Mouse (Mus musculus): ENCODE results near the gene Rpain.

Rpain gene

DNA sequence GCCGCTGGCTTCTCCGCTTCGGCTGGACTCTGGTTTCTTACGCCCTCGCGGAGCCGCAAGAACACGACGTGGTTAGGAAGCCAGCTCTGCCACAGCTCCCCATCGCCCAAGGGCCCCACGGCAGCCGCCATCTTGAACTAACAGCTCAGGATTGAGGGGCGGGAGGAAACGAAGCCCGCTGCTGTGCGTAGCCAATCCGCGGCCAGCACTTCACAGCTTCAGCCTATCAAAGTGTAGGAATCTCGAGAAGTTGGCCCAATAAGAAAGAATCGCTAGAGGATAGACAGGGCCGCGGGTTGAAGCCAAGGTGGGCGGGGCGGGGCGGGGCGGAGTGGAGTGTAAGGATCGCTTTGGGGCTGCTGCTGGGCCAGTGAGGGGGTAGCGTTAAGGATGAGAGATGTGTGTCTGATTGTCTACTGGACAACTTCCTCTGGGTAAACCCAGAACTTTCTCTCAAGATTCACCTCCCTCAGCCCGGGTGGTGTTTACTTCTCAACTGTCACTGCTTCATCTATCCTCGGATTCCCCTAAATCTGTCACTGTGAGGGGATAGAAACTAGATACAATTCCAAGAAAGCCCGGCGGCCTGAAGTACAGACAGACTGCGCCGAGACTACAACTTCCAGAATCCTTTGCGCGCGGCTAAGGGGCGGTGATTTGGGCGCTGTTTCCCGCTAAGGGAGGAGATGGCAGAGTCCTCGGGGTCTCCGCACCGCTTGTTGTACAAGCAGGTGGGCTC is at the start of gene Rpain, which contains the start of gene Nup88:
Gene Rpain, plus strand, starts transcription at position 393 of the 739 bp plus-strand sequence.
Gene Nup88, minus strand, starts transcription at position 153 of the 739 bp plus-strand sequence.
- peak; percentile 98 for DNase-seq (ENCODE audit: low read depth, low spot score)

DNA sequence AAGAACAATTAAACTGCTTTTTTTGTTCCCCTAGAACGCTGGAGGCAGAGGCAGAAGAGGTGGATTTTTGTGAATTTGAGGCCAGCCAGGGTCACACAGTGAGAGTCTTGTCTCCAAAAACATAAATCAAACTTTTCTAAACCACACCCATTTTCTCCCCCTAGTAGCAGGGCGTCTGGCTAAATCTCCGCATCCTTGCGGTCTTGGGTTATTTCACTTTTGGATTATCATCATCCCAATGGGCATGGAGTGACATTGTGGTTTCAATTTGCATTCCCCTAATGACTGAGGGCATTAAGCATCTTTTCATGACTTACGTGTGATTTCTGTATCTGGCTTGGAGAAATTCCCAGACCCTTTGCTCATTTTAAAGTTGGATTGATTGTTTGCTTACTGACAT is 38.6 kb upstream of the Rpain start:
- no peak for DNase-seq (ENCODE audit: low read depth, low spot score)

DNA sequence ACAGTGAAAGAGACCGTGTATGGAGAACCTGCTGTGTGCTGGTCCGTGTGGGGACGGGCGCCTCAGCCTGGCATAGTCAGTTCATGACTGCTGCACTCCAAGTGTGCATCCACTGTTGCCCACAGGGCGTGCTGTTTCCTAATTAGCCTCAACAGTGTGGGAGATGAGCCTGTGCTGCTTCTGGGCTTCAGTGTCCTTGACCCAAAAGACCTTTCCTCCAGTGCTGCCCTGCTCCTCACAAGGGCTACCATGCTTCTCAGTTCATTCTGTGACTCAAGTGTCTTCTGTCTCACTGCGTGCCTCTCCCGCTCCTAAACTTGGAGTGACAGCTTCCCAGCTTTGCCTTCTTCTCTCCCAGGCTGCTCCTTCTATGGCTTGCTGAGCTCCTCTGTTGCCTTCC is 34.7 kb upstream of the Rpain start:
- DNase-seq (ENCODE audit: low read depth, low spot score) = no peak

DNA sequence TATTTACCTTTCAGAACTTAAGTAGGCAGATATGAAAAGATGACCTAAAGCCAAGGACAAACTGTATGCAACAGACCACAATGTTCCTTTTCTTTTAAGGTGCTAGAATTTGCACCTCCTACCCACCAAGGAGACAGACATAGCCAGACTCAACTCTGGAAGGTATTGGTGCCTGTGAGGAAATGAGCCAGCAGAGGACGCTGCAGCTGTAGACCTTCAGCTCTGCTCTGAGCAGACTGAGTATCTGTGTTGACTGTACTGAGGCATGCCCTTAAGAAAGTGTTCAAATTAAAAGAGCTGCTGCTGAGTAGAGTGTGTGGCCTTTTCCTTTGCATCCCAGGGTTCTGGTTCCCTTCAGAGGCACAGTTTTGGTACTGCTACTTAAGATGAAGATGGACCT is 27.4 kb upstream of the Rpain start:
- no peak for DNase-seq (ENCODE audit: low read depth, low spot score)

DNA sequence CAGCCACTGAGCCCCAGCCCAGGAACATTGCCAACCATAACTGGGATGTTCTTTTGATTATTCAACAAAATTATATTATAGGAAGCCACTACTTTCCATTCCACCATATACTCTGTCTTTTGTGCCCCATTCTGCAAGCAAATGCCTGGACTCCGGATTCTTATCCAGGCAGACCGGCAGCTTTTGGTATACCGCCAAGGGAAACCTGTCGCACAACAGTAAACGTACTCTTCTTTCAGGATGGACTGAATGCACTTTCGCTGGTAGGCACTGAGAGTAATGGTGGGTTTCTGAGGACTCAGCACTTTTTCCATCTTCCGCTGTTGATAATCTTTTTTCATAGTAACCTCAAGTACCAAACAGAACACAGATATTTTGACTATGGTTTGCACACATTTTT is 26.4 kb upstream of the Rpain start:
- no peak for DNase-seq (ENCODE audit: low read depth, low spot score)

DNA sequence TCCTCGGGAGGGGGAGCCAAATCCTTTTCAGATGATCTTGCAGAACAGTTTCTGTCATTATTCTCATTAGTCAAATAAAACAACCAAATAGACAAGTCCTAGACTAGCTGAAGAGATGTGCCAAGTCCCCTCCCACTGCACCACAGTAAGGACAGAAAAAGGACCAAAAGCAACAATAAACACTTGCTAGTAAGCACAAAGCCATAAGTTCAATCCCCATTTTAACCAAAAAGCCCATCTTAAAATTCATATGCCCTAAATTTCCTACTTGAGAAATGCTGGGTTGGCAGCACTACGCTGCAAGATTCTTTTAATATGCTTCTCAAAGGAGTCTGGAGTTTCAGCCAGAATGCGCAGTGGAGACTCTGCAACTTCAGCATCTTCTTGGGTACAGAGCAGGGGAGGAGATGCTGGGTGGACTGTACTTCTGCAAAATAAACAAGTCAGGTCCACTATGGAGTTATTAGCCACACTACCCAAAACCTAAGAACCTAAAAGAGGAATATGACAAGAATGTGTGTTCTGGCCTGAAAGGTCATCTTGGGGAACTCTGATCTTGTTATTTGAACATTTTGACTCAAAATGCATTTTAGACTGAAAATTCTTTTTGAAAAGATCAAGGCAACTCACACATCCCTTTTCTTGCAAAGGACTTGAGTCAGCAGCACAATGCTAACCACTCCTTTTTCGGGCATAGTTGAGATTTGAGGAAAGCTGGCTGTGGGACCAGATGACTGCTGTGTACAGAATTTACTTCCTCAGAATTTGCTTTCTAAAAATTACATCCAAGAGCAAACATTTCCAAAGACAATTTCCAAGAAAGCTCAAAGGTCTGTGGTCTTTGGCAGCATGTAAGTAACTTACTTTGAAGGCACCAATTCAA is 24.8 kb upstream of the Rpain start:
- DNase-seq (ENCODE audit: low read depth, low spot score) = no peak

DNA sequence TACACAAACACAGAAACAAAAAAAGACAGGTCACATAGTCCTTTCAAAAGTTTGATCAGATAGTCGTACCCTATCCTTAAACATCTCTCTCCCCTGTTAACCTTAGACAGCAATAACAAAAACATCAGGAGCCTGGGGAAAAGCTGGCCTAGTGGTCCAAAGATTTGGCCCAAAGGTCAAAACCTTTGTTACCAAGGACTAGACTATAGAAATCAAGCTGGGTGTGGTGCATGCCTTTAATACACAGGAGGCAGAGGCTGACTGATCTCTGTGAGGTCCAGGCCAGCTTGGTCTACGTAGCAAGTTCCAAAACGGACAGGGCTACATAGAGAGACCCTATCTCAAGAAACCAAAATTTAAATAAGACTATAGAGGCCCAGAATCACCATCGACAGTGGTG is 15.3 kb upstream of the Rpain start:
- no peak for DNase-seq (ENCODE audit: low read depth, low spot score)

DNA sequence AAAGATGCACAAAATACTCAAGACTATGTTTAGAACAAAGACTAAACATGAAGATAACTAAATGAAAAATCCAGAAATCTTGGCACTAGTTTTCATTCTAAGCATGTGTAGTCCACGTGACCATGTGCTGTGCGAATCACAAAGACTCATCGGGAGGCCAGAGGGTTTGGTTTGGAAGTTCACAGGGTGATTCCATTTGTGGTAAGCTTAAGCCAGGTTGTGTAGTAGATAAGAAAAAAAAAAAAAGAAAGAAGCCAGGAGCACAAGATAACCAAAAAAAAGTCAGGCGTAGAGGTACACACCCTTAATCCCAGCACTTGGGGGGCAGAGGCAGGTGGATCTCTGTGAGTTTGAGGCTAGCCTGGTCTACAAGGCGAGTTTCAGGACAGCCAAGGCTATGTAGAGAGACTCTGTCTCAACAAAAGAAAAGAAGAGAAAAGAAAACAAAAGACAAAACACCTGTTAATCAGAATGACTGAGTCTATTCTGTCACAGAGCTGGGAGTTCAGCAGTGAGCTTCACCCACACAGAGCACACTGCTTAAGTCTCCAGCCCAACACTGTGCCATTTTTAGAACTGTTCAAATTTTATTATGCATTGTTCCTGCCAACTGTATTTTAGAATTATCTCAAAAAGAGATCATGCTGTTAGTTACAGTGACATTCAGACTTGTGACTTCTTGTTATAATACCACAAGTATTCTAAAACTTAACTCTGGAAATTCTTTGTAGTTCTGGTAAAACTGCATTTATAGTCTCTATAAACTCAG is 9.0 kb upstream of the Rpain start:
- no peak for DNase-seq (ENCODE audit: low read depth, low spot score)

DNA sequence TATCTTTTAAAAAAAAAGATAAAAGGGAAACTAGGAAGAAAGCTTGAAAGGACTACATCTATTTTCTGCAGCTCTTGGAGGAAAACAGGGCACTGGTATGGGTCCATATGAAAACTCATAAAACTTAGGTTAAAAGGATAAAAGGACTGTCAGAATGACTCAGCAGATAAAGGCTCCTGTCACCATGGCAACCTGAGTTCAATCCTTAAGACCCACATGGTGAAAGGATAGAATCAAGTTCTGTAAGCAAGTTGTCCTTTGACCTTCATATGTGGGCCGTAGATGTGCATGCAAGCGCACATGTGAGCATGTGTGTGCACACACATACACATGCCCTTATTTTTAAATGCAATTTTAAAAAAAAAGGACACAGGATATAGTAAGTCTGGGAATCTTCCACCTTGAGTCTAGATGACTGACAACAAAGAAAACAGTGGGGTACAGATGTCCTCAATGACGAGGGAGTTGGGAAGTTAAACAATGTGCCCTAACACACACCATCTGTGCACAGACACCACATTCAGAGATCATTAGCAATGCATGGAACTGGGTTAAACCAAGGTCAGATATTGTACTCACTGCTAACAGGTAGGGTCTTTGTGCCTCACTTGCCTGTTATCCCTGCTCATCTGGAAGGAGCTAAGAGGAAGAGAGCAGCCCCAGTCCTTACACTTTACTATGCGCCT is 5.6 kb upstream of the Rpain start:
- DNase-seq (ENCODE audit: low read depth, low spot score) = no peak

DNA sequence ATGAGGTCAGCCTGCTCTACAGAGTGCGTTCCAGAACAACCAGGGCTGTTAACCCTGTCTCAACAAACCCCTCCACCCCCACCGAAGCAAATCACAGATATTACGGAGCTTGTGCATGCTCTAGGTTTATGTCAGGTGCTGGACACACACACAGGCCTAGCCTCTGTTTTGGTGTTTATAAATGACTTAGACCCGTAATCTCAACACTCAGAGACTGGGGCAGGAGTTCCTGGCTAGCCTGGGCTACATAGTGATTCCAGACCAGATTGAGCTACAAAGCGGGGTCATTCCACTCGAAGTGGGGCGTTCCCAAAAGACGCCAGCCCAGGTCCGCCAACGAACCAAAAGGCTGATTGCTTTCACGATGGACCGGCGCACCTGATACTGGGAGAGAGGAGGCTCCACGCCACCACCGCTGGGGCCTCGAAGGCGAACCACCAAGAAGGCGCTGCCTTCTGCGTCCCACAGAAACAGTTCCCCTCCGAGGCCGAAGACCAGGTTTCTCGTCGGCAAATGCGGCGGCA is 680 bp upstream of the Rpain start:
- DNase-seq (ENCODE audit: low read depth, low spot score) = no peak

DNA sequence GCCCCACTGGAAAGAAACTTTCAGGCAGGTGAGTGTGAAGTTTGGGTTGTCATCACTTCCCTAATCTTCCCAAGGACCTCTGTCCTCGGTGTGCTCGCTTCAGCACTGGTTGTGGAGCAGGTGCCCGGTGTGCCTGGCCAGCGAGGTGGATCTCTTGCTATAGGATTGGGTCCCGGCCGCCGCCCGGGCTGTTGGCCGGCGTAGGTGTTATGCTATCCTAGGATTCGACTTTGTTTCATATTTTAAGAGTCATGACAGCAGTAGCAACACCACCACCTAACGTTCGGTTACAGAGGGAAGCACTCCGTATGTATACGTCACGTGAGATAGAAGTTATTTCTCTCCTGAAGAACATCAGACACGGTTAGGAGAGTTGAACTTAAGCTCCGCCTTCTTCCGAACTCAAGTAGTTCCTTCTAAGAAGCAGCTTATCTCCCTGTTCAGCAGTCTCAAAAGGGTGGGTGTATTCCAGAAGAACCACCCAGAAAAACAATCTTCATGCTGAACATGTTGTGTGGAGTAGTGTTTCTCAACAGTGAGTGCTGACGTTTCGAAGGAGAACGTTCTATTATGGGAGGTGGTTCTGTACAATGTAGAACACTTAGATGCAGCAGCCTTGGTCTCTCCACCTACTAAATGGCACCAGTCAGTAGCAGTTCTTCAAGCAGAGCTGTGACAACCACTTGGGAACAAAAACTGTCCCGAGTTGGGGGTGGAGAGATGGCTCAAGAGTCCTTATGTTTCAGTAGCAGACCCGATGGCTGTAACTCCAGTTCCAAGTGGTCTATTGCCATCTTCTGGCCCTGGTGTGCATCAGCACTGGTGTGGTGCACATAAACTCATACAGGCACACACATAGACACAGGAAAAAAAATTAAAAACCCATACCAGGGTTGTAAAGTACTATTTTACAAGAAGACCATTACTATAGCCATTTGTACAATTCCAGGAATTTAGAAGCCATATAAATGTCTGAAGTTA is 837 bp downstream of the Rpain start:
- DNase-seq (ENCODE audit: low read depth, low spot score) = peak; percentile 78

DNA sequence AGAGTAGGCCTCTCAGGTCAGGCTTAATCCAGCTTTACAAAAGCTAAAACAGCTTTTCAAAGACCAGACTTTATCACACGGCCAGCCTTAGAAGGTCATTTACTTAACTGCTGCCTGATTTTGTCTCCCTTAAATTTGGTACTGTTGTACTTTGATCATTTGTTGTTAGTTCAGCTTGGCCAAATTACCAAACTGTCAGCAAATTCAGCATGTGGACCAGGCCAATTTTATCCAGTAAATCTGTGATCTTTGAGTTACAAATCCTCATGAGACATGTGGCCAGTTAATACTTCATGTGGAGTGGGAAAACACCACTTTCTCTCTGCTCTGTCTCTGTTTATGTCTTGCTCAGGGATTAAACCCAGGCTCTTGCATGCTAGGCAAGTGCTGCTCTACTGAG is 2.6 kb downstream of the Rpain start:
- DNase-seq (ENCODE audit: low read depth, low spot score) = no peak

DNA sequence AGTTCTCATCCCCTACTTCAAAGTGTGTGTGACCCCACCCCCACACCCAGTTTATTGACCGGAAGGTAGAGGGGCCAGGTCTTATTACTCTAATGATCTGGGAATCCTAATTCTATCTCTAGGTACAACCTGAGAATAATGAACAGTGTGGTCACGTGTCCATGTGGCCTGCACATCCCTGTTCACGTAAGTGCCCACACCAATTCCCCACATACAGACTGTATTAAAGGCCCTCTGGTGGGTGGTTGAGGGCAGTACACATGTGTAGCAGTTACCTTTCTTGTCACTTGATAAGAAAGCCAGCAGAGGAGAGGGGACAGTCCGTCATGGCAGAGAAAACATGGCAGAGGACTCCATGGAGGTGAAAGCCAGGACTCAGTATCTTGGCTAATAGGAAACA is 3.9 kb downstream of the Rpain start:
- DNase-seq (ENCODE audit: low read depth, low spot score) = peak; percentile 21

DNA sequence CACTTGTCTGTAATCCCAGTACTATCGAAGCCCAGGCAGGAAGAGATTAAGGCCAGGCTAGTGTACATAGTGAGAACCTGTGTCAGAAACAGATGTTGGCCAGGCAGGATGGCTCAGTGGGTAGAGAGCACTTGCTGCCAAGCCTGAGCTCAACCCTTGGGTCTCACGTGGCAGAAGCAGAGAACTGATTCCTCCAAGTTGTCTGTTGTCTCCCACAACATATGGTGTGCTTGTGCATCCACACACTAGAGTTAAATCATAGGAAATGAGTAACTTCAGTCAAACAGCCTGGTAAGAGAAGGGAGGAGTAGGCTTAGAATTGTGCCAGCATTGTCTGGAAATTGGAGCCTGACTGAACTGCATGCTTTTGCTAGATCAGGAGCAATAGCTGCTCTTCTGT is 5.2 kb downstream of the Rpain start:
- no peak for DNase-seq (ENCODE audit: low read depth, low spot score)

DNA sequence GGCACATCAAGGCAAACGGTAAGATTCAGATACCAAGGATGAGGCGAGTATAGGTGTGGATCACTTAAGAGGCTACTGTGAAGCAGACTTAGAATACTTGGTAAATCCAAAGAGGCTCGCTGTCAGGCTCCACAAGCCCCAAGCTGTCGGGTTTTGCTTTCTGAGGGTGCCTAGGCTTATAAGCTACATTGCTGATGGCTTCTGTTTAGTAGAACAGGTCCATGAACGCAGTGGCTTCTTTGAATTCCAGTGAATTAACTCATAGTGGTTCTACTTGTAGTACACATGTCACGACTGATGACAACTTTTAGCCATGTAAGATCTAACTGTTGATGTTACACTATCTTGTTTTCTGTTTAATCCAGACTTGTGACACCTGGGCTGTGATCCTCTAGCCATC is 7.3 kb downstream of the Rpain start:
- no peak for DNase-seq (ENCODE audit: low read depth, low spot score)

DNA sequence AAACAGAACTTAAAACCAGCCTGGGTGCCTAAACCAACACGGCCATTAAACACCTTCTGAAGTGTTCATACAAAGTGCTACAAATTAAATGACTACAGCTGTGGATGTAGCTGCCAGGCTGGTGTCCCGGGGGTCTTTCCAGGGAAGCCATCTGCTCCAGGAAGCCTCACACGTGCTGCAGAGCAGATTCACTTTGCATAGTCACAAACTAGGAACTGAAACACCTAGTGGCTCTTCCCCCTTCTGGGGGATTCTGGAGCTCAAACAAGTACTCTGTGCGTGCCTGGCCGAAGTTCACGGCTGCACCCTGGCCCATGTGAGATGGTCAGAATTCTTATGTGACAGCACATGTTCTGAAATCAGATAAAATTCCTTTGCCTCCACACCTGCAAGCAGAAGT is 10.2 kb downstream of the Rpain start:
- no peak for DNase-seq (ENCODE audit: low read depth, low spot score)

DNA sequence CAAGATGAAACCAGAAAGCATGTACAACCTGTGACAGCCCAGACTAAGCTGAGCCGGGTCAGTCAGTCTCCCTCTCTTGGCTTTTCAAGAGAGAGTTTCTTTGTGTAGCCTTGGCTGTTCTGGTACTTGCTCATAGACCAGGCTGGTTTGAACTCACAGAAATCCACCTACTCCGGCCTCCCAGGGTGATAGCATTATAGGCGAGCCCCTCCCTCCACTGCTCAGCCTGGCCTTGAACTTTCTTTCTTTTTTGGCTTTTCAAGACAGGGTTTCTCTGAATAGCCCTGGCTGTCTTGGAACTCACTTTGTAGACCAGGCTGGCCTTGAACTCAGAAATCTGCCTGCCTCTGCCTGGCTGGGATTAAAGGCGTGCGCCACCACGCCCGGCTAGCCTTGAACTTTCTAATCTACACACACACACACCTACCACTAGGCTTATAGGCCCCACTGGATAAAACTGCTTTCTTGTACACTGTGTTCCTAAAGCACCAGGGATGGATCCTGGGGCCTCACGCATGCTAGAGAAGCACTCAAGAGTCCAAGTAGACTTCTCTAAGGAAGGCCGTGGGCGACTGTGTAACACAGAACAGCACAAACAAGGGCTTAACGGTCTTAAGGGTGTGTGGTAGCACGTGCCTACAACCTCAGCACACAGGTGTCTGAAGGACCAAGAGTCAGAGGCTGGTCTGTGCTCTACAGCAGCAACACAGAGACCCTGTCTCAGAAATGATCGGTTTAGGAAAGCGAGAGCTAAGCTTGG is 10.9 kb downstream of the Rpain start:
- no peak for DNase-seq (ENCODE audit: low read depth, low spot score)

DNA sequence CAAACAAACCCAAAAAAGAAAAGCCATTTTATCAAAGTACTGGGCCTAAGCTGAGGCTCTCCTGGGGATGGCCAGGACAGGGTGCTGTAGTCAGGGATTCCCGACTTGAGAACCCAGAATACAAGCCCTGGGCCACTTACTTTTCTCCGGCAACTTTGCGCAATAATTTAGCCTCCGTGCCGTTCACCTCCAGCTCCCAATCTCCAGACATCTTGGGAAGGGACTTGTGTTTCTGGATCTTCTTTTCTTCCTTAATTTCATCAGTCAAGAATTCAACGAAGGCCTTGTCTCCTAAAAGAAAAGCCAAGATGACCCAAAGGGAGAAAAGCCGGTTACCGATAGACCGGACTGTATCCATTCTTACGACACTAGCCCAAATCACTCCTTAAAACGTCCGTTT is 12.0 kb downstream of the Rpain start:
- DNase-seq (ENCODE audit: low read depth, low spot score) = no peak

DNA sequence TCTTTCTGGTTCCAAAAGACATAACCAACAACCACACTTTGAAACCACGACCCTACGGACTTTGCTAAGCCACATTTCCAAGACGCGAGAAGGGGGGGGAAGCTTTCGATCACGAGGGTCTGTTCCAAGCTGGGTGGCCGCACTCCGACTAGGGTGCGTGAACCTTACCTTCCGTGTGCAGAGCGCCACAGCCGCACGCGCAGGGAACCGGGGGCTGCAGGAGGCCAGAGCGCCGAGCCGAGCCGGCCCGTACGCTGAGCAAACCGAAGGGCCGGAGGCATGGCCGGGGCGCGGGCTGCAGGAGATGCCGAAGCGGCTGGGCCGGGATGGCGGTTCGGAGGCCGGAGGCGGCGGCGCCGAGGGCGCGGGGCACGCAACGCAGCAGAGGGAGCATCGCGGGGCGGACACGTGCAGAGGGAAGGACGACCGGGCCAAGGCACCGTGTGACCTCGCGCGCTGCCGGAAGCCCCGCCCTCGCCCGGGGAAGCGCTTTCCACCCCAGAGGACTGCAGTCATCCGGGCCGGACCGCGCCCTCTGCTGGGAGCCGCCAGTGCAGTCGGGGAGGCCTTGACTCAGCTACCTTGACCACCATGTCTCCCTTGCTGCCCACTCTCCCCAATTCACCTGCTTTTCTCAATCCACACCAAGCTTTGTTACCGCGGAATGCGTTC is 12.7 kb downstream of the Rpain start, which contains the start of gene C1qbp:
Gene C1qbp, minus strand, starts transcription at position 470 of the 672 bp plus-strand sequence.
- peak; percentile 92 for DNase-seq (ENCODE audit: low read depth, low spot score)

Measured in CD4-positive helper T cell, adult 2 months (primary cell).